Mouse (Mus musculus) retina, embryonic 14.5 days (tissue): ENCODE data around the gene Nipal4.
"Not testable (repeated sequence)": the region's sequence is repeated elsewhere in the genome, so short reads cannot be mapped to it uniquely, and the experiment has no call there.

Experiments used
- DNase-seq: peaks from one replicate; pipeline ENCODE4 v3.0.0-alpha.2; 2015; ENCODE audit warnings: low spot score

Nipal4 gene

GRCm38 (mm10) chr11:46165866-46166585, at the start of gene Nipal4:
Gene Nipal4, minus strand, starts transcription at chr11:46166508.
- DNase-seq, result peak; percentile 23

GRCm38 (mm10) chr11:46215354-46215753, 49.0 kb upstream of the Nipal4 start:
- peak; percentile 92 for DNase-seq

GRCm38 (mm10) chr11:46214368-46215230, 48.3 kb upstream of the Nipal4 start:
- no peak for DNase-seq

GRCm38 (mm10) chr11:46213844-46214243, 47.5 kb upstream of the Nipal4 start:
- no peak for DNase-seq

GRCm38 (mm10) chr11:46211858-46212257, 45.5 kb upstream of the Nipal4 start:
- DNase-seq, result no peak

GRCm38 (mm10) chr11:46209884-46210283, 43.6 kb upstream of the Nipal4 start:
- no peak for DNase-seq

GRCm38 (mm10) chr11:46205639-46206409, 39.5 kb upstream of the Nipal4 start:
- no peak for DNase-seq

GRCm38 (mm10) chr11:46204841-46205240, 38.5 kb upstream of the Nipal4 start:
- DNase-seq, result no peak

GRCm38 (mm10) chr11:46202547-46202887, 36.2 kb upstream of the Nipal4 start:
- no peak for DNase-seq

- no peak for DNase-seq
These were observed 35.6 kb upstream of the Nipal4 start for GRCm38 (mm10) chr11:46201636-46202546.

GRCm38 (mm10) chr11:46200664-46201063, 34.4 kb upstream of the Nipal4 start:
- no peak for DNase-seq

- no peak for DNase-seq
These were observed 27.9 kb upstream of the Nipal4 start for GRCm38 (mm10) chr11:46194175-46194574.

GRCm38 (mm10) chr11:46188283-46188682, 22.0 kb upstream of the Nipal4 start:
- no peak for DNase-seq

- no peak for DNase-seq
These were observed 19.2 kb upstream of the Nipal4 start for GRCm38 (mm10) chr11:46185486-46185885.

GRCm38 (mm10) chr11:46184946-46185345, 18.6 kb upstream of the Nipal4 start:
- DNase-seq, result no peak

GRCm38 (mm10) chr11:46182031-46182430, 15.7 kb upstream of the Nipal4 start:
- not testable (repeated sequence) for DNase-seq

- DNase-seq, result no peak
These were observed 11.1 kb upstream of the Nipal4 start for GRCm38 (mm10) chr11:46177246-46178043.

GRCm38 (mm10) chr11:46176155-46176554, 9.8 kb upstream of the Nipal4 start:
- DNase-seq, result no peak

GRCm38 (mm10) chr11:46172128-46172527, 5.8 kb upstream of the Nipal4 start:
- DNase-seq, result no peak

GRCm38 (mm10) chr11:46169908-46170307, 3.6 kb upstream of the Nipal4 start:
- peak; percentile 6 for DNase-seq

- no peak for DNase-seq
These were observed 2.2 kb upstream of the Nipal4 start for GRCm38 (mm10) chr11:46168506-46168905.
